Mouse (Mus musculus): ENCODE data around the gene Mfsd4b2. TPM values are rescaled to one million over a fixed set of nuclear protein-coding genes. Genes with fewer than 3 reads are reported as not detected.
"Not testable (repeated sequence)": the region's sequence is repeated elsewhere in the genome, so short reads cannot be mapped to it uniquely, and the experiment has no call there.

The Mfsd4b2 gene
- polyA plus RNA-seq, 1 experiment from 2014 or later: not detected

- Histone ChIP-seq H3K27me3 (ENCODE audit: control insufficient read depth, insufficient read depth, low read depth, low read length) (no peaks in the 10 kb centered on the region), H3K36me3 (ENCODE audit: control insufficient read depth, insufficient read depth, low read length) (no peaks in the 10 kb centered on the region)
These were observed 28.4 kb upstream of the Mfsd4b2 start for GRCm38 (mm10) chr10:39955163-39955562.

GRCm38 (mm10) chr10:39949377-39949954, 22.7 kb upstream of the Mfsd4b2 start:
- Histone ChIP-seq H3K9ac (ENCODE audit: low read depth, low read length) (no peak overlapping the region), H3K4me3 (ENCODE audit: low read depth, low read length) (no peak overlapping the region), H3K4me2 (ENCODE audit: low read length) (no peak overlapping the region), H3K27me3 (ENCODE audit: control insufficient read depth, insufficient read depth, low read depth, low read length) (no peaks in the 10 kb centered on the region), H3K27ac (ENCODE audit: low read length) (no peak overlapping the region), H3K9me3 (replicated peaks; ENCODE audit: control insufficient read depth, low read length, poor library complexity, severe bottlenecking) (no peaks in the 10 kb centered on the region), H3K4me1 (ENCODE audit: control insufficient read depth, insufficient read depth, low read length) (no peaks in the 10 kb centered on the region), H3K36me3 (ENCODE audit: control insufficient read depth, insufficient read depth, low read length) (no peaks in the 10 kb centered on the region)
- 59% methylated on average over 2 of the region's 2 CpGs for WGBS
- ATAC-seq: no peak

More at GRCm38 (mm10) chr10:39955163-39955562, 28.4 kb upstream of the Mfsd4b2 start:
- Histone ChIP-seq H3K27ac (ENCODE audit: low read length) (no peak overlapping the region), H3K4me2 (ENCODE audit: low read length) (no peak overlapping the region), H3K4me3 (ENCODE audit: low read depth, low read length) (no peak overlapping the region), H3K9me3 (replicated peaks; ENCODE audit: control insufficient read depth, low read length, poor library complexity, severe bottlenecking) (no peaks in the 10 kb centered on the region), H3K9ac (ENCODE audit: low read depth, low read length) (no peak overlapping the region), H3K4me1 (ENCODE audit: control insufficient read depth, insufficient read depth, low read length) (no peaks in the 10 kb centered on the region)
- no peak for ATAC-seq
- 85% methylated on average over 2 of the region's 2 CpGs for WGBS

GRCm38 (mm10) chr10:39947195-39947594, 20.5 kb upstream of the Mfsd4b2 start:
- H3K9ac ChIP-seq (ENCODE audit: low read depth, low read length); H3K4me2 ChIP-seq (ENCODE audit: low read length); H3K9me3 ChIP-seq (replicated peaks; ENCODE audit: control insufficient read depth, low read length, poor library complexity, severe bottlenecking); H3K27me3 ChIP-seq (ENCODE audit: control insufficient read depth, insufficient read depth, low read depth, low read length); H3K4me3 ChIP-seq (ENCODE audit: low read depth, low read length); ATAC-seq; H3K36me3 ChIP-seq (ENCODE audit: control insufficient read depth, insufficient read depth, low read length); H3K27ac ChIP-seq (ENCODE audit: low read length); H3K4me1 ChIP-seq (ENCODE audit: control insufficient read depth, insufficient read depth, low read length): not testable (repeated sequence)
- WGBS: 83% methylated on average over 3 of the region's 3 CpGs

GRCm38 (mm10) chr10:39936553-39936952, 9.8 kb upstream of the Mfsd4b2 start:
- Histone ChIP-seq H3K9ac (ENCODE audit: low read depth, low read length) (no peak overlapping the region), H3K4me3 (ENCODE audit: low read depth, low read length) (no peak overlapping the region), H3K27ac (ENCODE audit: low read length) (no peak overlapping the region), H3K27me3 (ENCODE audit: control insufficient read depth, insufficient read depth, low read depth, low read length) (no peaks in the 10 kb centered on the region), H3K4me2 (ENCODE audit: low read length) (no peak overlapping the region), H3K9me3 (replicated peaks; ENCODE audit: control insufficient read depth, low read length, poor library complexity, severe bottlenecking) (no peaks in the 10 kb centered on the region), H3K4me1 (ENCODE audit: control insufficient read depth, insufficient read depth, low read length) (no peaks in the 10 kb centered on the region), H3K36me3 (ENCODE audit: control insufficient read depth, insufficient read depth, low read length) (no peaks in the 10 kb centered on the region)
- ATAC-seq: no peak
- 86% methylated on average over 7 of the region's 7 CpGs for WGBS

GRCm38 (mm10) chr10:39924556-39924955, 2.2 kb downstream of the Mfsd4b2 start:
- H3K4me2 ChIP-seq (ENCODE audit: low read length); H3K27me3 ChIP-seq (ENCODE audit: control insufficient read depth, insufficient read depth, low read depth, low read length); ATAC-seq; H3K4me3 ChIP-seq (ENCODE audit: low read depth, low read length); H3K4me1 ChIP-seq (ENCODE audit: control insufficient read depth, insufficient read depth, low read length); H3K9ac ChIP-seq (ENCODE audit: low read depth, low read length); H3K9me3 ChIP-seq (replicated peaks; ENCODE audit: control insufficient read depth, low read length, poor library complexity, severe bottlenecking); H3K27ac ChIP-seq (ENCODE audit: low read length); H3K36me3 ChIP-seq (ENCODE audit: control insufficient read depth, insufficient read depth, low read length): not testable (repeated sequence)
- WGBS: 75% methylated on average over 8 of the region's 8 CpGs

- H3K27me3 ChIP-seq (ENCODE audit: control insufficient read depth, insufficient read depth, low read depth, low read length): no peaks in the 10 kb centered on the region
These were observed 14.1 kb downstream of the Mfsd4b2 start for GRCm38 (mm10) chr10:39912616-39913015.

GRCm38 (mm10) chr10:39908768-39909441, 17.8 kb downstream of the Mfsd4b2 start:
- no peak for ATAC-seq
- WGBS: 82% methylated on average over 13 of the region's 13 CpGs
- no peaks in the 10 kb centered on the region for H3K9me3 ChIP-seq (replicated peaks; ENCODE audit: control insufficient read depth, low read length, poor library complexity, severe bottlenecking)
- no peaks in the 10 kb centered on the region for H3K36me3 ChIP-seq (ENCODE audit: control insufficient read depth, insufficient read depth, low read length)
- no peak overlapping the region for H3K9ac ChIP-seq (ENCODE audit: low read depth, low read length)
- H3K4me3 ChIP-seq (ENCODE audit: low read depth, low read length): no peak overlapping the region
- H3K4me2 ChIP-seq (ENCODE audit: low read length): no peak overlapping the region
- no peaks in the 10 kb centered on the region for H3K4me1 ChIP-seq (ENCODE audit: control insufficient read depth, insufficient read depth, low read length)
- no peak overlapping the region for H3K27ac ChIP-seq (ENCODE audit: low read length)
- no peaks in the 10 kb centered on the region for H3K27me3 ChIP-seq (ENCODE audit: control insufficient read depth, insufficient read depth, low read depth, low read length)

More at GRCm38 (mm10) chr10:39912616-39913015, 14.1 kb downstream of the Mfsd4b2 start:
- H3K36me3 ChIP-seq (ENCODE audit: control insufficient read depth, insufficient read depth, low read length): no peaks in the 10 kb centered on the region
- no peaks in the 10 kb centered on the region for H3K4me1 ChIP-seq (ENCODE audit: control insufficient read depth, insufficient read depth, low read length)
- H3K4me2 ChIP-seq (ENCODE audit: low read length): no peak overlapping the region
- H3K27ac ChIP-seq (ENCODE audit: low read length): no peak overlapping the region
- no peak overlapping the region for H3K9ac ChIP-seq (ENCODE audit: low read depth, low read length)
- H3K4me3 ChIP-seq (ENCODE audit: low read depth, low read length): no peak overlapping the region
- H3K9me3 ChIP-seq (replicated peaks; ENCODE audit: control insufficient read depth, low read length, poor library complexity, severe bottlenecking): no peaks in the 10 kb centered on the region
- ATAC-seq: no peak

GRCm38 (mm10) chr10:39906799-39907658, 19.7 kb downstream of the Mfsd4b2 start:
- Histone ChIP-seq H3K9me3 (replicated peaks; ENCODE audit: control insufficient read depth, low read length, poor library complexity, severe bottlenecking) (no peaks in the 10 kb centered on the region), H3K4me2 (ENCODE audit: low read length) (no peak overlapping the region), H3K27ac (ENCODE audit: low read length) (no peak overlapping the region), H3K4me3 (ENCODE audit: low read depth, low read length) (no peak overlapping the region), H3K9ac (ENCODE audit: low read depth, low read length) (no peak overlapping the region), H3K27me3 (ENCODE audit: control insufficient read depth, insufficient read depth, low read depth, low read length) (no peaks in the 10 kb centered on the region), H3K36me3 (ENCODE audit: control insufficient read depth, insufficient read depth, low read length) (no peaks in the 10 kb centered on the region), H3K4me1 (ENCODE audit: control insufficient read depth, insufficient read depth, low read length) (no peaks in the 10 kb centered on the region)
- ATAC-seq: no peak
- WGBS: 82% methylated on average over 10 of the region's 10 CpGs

- Histone ChIP-seq H3K9me3 (replicated peaks; ENCODE audit: control insufficient read depth, low read length, poor library complexity, severe bottlenecking) (no peaks in the 10 kb centered on the region), H3K36me3 (ENCODE audit: control insufficient read depth, insufficient read depth, low read length) (no peaks in the 10 kb centered on the region), H3K4me2 (ENCODE audit: low read length) (no peak overlapping the region), H3K9ac (ENCODE audit: low read depth, low read length) (no peak overlapping the region), H3K27me3 (ENCODE audit: control insufficient read depth, insufficient read depth, low read depth, low read length) (no peaks in the 10 kb centered on the region), H3K4me1 (ENCODE audit: control insufficient read depth, insufficient read depth, low read length) (peaks cover 4% of the 10 kb centered on the region; the same call in 1 of the 2 replicates), H3K4me3 (ENCODE audit: low read depth, low read length) (no peak overlapping the region), H3K27ac (ENCODE audit: low read length) (no peak overlapping the region)
- WGBS: 77% methylated on average over 3 of the region's 3 CpGs
- ATAC-seq: no peak
These were observed 22.5 kb downstream of the Mfsd4b2 start for GRCm38 (mm10) chr10:39904191-39904590.

Measured in midbrain, embryonic 16.5 days (tissue).